Mouse (Mus musculus) lung, adult 2 months (tissue): ENCODE data around the gene Slc10a6.

Experiments used
- CTCF ChIP-seq: fragments of 200-500 bp; IDR thresholded peaks from 2 replicates; pipeline ENCODE4 v1.5.1; 2011; ENCODE audit warnings: mild to moderate bottlenecking, low read length, control low read depth; ENCODE audit not compliant: insufficient read depth
- POLR2A ChIP-seq: fragments of 200-500 bp; IDR thresholded peaks from 2 replicates; pipeline ENCODE4 v1.6.1; 2011; ENCODE audit warnings: low read depth, mild to moderate bottlenecking, control low read depth, low read length, borderline replicate concordance; ENCODE audit errors: extremely low read depth

DNA sequence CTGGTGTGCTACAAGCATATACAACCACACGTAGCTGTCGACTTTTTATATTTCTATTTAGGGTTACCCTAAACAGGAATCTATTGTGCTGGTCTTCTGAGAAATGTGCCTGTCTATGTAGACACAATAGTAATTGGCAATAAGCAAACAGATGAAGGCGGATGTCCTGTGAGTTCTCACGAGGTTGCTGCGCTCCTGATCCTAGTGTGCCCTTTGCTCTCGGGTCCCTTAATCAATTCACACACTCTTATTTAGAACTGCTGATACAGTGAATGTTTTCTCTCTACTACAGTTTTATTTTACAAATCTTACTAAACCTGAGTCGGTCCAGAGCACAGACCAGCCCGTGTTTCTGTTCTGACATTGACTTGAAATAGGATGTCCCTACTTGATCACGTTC lies 68.7 kb downstream of the Slc10a6 start:
- TF ChIP-seq CTCF (no peak), POLR2A (no peak)
